Mouse (Mus musculus): ENCODE measurements around the gene Arhgap29.

Arhgap29 gene

DNA sequence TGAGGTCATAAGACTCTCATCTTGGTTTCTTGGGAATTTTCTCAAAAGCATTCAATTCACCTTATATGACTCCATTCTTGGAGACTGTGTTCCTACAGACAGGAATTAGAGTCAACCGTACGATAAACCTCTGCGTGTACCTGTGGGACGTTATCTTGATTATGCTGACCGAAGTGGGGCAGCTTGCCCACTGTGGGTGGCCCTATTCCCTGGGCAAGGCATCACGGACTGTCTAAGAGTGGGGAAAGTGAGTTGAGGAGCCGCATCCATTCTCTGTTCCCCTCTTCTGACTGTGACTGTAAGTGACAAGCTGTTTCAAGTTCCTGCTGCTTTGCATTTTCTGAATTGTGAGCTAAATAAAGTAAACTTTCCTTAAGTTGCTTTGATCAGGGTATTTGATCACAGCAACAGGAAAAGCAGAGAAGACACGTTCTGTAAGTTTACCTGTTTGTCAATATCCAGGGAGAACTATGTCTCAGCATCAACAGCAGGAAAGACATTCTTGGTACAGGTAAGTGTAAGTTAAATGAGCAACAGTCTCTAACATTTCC lies at the start of gene Arhgap29:
Arhgap29 (plus strand) TSS at position 501 of the 551 bp plus-strand sequence.
- DNase-seq, result no peak

GRCm38 (mm10) chr3:121902729-121903128 lies 49.6 kb upstream of the Arhgap29 start:
- DNase-seq, result no peak

DNA sequence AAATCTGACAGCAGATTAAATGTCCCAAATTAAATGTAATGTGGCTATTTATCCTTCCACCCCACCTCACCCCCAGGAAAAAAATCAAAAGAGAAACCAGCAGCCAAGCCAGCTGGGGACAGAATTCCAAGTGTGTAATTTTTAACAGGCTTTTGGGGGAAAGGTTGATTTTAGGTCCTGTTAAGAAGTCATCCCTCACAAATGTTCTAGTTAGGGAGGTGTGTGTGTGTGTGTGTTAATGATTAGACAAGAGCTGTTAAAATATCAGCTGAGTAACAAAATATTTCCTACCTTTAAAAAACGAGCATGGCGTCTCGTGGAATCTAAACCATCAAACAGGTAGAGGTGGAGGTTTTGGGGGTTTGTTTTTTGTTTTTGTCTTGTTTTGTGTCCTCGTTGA lies 49.1 kb upstream of the Arhgap29 start:
- peak; percentile 49 to 61 for DNase-seq

DNA sequence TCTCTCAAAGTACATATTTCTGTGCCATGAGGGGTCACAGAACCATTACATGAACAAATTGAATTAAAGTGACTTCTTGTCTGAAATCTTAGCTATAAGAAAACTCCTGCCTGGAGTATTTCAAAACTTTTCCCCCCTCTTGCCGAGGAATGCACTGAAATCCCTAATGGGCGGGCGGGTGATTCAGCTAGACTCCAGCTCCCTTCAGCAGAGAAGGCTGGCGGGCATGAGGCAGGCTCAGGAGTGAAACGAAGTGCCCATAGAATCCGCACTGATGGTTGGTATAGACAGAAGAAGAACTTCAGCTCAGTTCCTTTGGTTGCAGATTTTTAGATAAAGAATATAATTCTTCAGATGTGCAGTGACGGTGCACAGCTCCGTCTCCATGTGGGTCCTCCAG lies 48.6 kb upstream of the Arhgap29 start:
- peak in 1 of 2 experiments; percentile 50 for DNase-seq

GRCm38 (mm10) chr3:121904476-121904875 lies 47.9 kb upstream of the Arhgap29 start:
- DNase-seq, result no peak

- no peak for DNase-seq
These were observed 45.7 kb upstream of the Arhgap29 start for GRCm38 (mm10) chr3:121906623-121907022.

DNA sequence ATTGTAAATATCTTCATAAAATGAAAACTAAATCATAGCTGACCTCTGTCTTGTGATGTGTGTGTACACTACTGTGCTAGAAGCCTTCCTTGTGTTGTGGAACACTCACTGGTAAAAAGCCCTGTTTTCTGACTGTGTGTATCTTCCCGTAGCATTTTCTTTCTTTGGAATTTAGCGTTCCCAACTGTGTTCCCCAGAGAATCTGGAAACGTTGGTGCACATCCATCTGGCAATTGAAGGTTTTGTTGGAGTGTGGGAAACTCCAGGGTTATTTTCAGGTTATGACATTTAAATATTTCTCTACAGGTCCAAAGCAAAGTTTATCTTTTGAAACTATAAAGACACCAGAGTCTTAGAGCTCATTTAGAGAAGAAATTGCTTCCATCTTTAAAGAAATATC lies 43.2 kb upstream of the Arhgap29 start:
- DNase-seq, result no peak

GRCm38 (mm10) chr3:121913476-121913875 lies 38.9 kb upstream of the Arhgap29 start:
- no peak for DNase-seq

DNA sequence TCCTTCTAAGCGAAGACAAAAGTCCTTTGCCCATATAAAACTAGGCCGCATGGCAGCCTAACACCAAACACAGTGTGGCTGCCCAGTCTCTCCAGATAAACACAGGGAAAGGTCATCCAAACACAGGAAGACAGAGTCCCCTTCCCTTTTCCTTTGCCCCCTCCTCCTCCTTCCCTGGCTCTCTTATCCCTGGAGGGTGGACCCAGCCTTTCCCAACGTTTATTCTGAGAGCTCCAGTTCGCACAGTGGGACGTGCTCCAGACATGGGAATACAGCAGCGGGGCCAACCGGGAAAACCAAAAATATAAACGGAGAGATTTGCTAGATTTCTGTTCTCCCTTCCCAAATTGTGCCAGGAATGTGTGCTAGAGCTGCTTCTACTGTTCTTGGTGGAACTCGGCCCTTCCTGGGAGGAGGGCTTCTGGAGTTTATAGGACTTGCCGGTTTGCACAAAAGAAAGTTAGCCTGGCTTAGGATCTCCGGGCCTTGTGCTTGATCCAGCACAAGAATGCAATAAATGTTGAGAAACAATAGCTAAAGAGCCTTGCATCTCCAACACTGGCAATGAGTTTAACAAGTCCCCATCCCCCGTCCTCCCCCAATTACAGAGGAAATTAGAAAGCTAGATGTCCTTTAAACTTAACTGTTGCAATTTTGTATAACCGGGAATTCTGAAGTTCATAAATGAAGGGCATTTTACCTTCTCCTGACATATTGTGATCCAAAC lies 37.7 kb upstream of the Arhgap29 start:
- DNase-seq, result peak; percentile 65 to 77

- peak; percentile 67 to 86 for DNase-seq
These were observed 37.1 kb upstream of the Arhgap29 start for GRCm38 (mm10) chr3:121915191-121915590.

- DNase-seq, result no peak
These were observed 35.4 kb upstream of the Arhgap29 start for GRCm38 (mm10) chr3:121916802-121917532.

DNA sequence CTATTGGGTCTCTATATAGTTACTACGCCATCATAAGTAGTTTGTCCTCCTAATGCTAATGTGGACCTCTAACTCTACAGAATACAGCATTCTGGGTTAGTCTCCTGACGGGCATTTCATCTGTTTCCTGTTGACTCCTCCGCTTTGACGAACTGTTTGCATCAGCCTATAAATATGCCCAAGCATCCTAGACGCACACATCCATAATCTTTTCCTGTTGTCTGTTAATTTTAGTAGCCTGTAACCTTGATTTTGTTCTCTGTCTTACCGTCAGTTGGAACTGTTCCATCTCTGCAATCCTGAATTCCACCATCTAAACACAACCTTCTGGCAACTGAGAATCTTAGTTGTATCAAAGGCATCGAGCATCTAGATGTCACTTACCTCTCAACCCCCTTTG lies 34.7 kb upstream of the Arhgap29 start:
- DNase-seq, result no peak

DNA sequence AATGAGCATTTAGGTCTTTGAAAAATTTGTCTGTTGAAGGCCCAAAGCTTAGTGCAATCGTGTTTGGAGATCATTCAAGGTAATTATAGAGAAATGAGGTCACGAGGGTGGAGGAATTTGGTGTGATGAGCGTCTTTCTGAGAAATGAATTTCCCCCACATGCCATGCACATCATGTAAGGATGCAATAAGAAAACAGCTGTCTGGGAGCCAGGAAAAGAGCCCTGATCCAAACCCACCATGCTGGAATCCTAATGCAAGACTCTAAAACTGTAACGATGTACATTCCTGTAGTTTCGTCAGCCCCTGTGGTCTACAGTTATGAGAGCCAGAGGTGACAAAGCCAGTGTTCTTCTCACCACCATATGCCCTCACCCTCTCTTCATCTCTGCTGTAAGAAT lies 32.4 kb upstream of the Arhgap29 start:
- DNase-seq, result no peak

DNA sequence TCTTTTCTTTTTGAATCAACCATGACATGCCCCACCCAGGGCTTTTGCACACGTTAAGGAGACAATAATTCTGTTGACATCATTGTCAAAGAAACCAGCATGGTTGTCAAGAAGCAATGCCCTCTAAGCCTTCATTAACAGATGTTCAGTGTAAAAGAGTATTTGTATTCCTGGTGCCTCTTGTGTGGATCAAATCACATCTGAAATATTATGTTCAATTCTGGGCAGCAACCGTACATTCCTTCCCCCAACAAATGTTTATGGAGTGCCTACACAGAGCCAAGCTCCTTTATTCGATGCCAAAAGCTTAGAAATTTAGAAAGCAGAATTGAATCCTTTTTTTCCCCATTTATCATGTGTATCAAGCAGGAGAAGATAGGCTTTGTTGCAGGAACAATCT lies 31.6 kb upstream of the Arhgap29 start:
- DNase-seq, result no peak

DNA sequence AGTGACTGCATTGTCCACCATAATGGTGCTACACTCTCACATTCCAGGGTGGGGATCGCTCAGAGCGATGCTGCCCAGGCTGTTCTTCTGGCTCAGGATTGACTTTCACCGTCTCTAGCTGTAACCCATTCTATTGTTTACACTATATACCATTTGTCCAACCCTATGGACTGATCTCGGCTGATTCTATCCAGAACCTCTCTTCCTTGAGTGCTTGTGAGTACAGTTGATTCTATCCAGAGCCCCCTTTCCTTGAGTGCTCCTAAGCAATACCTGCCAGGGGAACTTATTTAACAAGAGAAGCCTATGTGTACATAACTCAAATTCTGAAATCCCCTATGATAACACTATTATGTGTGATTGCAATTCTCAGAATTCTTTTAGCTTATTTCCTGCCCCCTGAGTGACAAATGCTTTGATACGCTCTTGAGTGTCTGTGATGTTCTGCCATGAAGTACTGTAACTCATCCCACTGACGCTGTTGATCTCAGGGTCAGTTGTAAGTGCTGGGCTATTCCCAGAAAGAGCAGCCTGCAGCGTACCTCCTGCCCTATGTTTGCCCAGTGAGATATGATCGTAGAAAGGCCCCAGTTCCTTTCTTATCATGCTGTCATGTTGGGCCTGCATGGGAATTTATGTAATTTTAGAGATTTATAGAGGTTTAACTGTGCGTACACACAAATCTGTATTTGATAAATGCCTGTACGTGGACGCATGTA lies 27.4 kb upstream of the Arhgap29 start:
- DNase-seq, result no peak

DNA sequence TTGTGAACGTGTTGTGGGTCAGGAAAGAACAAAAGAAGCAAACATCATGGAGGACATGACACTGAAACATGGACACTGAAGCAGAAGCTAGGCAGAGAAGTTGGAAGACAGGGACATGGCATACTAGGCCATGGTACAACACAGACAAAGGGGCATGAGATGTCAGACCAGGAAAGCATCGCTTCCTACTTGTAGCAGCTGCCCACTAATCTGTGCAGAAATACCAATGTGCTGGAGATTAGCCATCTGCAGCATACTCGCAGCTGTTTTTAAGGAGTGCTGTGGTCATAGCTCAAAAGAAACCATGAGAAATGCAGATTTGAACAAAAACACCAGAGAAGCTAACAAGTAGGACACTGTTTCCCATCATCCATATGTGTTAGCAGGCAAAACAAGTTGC lies 24.7 kb upstream of the Arhgap29 start:
- no peak for DNase-seq

GRCm38 (mm10) chr3:121932815-121933214 lies 19.5 kb upstream of the Arhgap29 start:
- no peak for DNase-seq

- DNase-seq, result no peak
These were observed 16.1 kb upstream of the Arhgap29 start for GRCm38 (mm10) chr3:121936241-121936640.

GRCm38 (mm10) chr3:121937036-121937435 lies 15.3 kb upstream of the Arhgap29 start:
- no peak for DNase-seq

DNA sequence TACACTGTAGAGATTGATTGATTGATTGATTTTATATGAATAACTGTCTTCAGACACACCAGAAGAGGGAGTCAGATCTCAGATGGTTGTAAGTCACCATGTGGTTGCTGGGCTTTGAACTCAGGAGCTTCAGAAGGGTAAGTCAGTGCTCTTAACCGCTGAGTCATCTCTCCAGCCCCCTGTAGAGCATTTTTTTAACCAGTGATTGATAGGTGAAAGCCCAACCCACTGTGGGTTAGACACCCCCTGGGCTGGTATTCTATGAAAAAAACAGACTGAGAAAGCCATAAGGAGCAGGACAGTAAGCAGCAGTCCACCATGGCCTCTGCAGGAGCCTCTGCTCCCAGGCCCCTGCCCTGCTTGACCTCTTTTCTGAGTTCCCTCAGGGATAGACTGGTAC lies 12.7 kb upstream of the Arhgap29 start:
- DNase-seq, result no peak

DNA sequence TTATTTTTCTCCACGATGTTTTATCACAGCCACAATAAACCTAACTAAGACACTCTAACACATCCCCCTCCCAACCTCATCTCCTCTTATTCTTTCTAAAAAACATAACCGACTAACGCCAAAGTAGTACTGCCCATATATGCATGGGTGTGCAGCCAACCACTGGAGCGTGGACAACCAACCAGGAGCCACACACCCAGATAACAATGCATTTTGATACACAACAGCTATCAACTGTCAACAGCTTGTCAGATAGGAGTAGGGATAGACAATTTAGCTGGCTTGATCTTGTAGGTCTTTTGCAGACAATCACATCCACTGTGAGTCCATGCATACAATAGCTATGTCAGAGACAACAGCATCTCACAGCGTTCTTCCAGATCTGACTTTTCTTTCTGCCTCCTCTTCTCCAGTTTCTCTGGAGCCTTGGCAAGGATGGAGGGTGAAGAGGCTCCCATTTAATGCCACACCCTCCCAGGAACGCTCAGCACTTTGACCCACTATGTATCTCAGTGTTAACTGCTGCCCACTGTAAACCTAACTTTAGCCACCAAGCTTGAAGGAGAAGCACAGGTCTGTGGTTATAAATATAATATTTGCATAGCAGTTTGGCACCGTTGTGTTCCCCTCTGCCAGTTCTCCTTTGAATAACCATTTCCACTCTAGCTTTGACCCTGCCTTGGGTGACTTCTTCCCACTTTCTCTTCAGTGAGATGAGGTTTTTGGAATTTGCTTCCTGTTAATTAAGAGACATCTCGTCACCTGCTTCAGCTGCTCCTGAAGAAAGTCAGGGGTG lies 12.0 kb upstream of the Arhgap29 start:
- no peak for DNase-seq

GRCm38 (mm10) chr3:121941204-121941745 lies 11.1 kb upstream of the Arhgap29 start:
- peak in 1 of 2 experiments; percentile 8 for DNase-seq

Data from kidney, postnatal 25 days (tissue).